Mouse (Mus musculus): ENCODE results near the gene Timm8a2. TPM values are rescaled to one million over a fixed set of nuclear protein-coding genes. Genes with fewer than 3 reads are reported as not detected.
"Not testable (repeated sequence)": the region's sequence is repeated elsewhere in the genome, so short reads cannot be mapped to it uniquely, and the experiment has no call there.

Timm8a2 gene
- polyA plus RNA-seq, 1 experiment from 2014 or later, result not detected

GRCm38 (mm10) chr14:122066243-122066642 is 31.8 kb downstream of the Timm8a2 start:
- H3K36me3 ChIP-seq, result no peaks in the 10 kb centered on the region
- no peaks in the 10 kb centered on the region for H3K9me3 ChIP-seq
- H3K4me2 ChIP-seq (replicated peaks), result no peak overlapping the region
- no peaks in the 10 kb centered on the region for H3K27me3 ChIP-seq
- no peak overlapping the region for H3K9ac ChIP-seq (replicated peaks)
- WGBS, result 87% methylated on average over 4 of the region's 4 CpGs
- H3K27ac ChIP-seq, result no peak overlapping the region
- H3K4me3 ChIP-seq (replicated peaks), result no peak overlapping the region
- no peaks in the 10 kb centered on the region for H3K4me1 ChIP-seq (replicated peaks)
- no peak for ATAC-seq

DNA sequence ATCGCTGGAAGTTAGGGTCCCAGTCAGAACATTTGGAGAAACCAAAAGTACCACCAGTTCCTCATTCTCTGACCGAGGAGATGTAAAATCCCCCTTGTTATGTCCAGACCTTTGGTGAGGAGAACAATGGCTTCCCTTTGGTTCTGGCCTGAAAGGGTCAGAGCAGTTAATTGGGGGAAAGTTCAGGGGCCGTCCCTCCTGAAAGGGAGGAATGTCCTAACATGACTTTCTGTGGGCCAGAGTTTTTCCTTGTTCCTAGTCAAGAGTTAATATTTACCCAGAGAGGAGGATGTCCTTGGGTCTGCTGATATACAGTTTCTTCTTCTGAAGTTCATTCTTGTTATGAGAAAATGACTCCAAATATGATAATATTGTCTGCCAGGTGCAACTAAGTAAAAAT is 33.6 kb downstream of the Timm8a2 start:
- WGBS, result 36% methylated on average over 3 of the region's 3 CpGs
- not testable (repeated sequence) for H3K9me3 ChIP-seq; ATAC-seq; H3K27ac ChIP-seq; H3K36me3 ChIP-seq; H3K27me3 ChIP-seq; H3K9ac ChIP-seq (replicated peaks); H3K4me1 ChIP-seq (replicated peaks); H3K4me2 ChIP-seq (replicated peaks); H3K4me3 ChIP-seq (replicated peaks)

GRCm38 (mm10) chr14:122068801-122069695 is 34.6 kb downstream of the Timm8a2 start:
- 68% methylated on average over 11 of the region's 11 CpGs for WGBS
- Histone ChIP-seq H3K9ac (replicated peaks) (no peak overlapping the region), H3K36me3 (no peaks in the 10 kb centered on the region), H3K4me2 (replicated peaks) (no peak overlapping the region), H3K27me3 (no peaks in the 10 kb centered on the region), H3K27ac (no peak overlapping the region), H3K9me3 (no peaks in the 10 kb centered on the region), H3K4me1 (replicated peaks) (no peaks in the 10 kb centered on the region), H3K4me3 (replicated peaks) (no peak overlapping the region)
- no peak for ATAC-seq

DNA sequence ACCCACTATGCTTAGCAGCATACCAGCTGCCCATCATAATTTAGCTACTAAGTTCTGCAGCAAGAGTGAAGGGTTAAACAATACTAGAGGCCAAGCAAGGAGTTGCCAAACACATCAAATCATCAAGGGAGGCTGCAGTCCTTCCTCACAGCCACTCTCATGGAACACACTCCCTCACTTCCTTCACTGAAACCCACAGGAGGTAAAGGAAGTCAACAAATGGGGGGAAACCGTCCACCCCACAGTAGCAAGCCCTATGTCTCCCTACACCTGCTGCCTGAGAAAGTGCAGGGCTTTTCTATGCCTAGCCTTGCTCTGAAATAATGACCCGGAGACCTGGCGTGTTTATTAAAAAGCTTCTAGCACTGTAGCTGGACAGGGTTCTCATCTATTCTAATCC is 35.5 kb downstream of the Timm8a2 start:
- H3K4me1 ChIP-seq (replicated peaks), result no peaks in the 10 kb centered on the region
- H3K27me3 ChIP-seq, result no peaks in the 10 kb centered on the region
- no peak overlapping the region for H3K4me3 ChIP-seq (replicated peaks)
- no peak overlapping the region for H3K9ac ChIP-seq (replicated peaks)
- no peaks in the 10 kb centered on the region for H3K9me3 ChIP-seq
- no peak overlapping the region for H3K4me2 ChIP-seq (replicated peaks)
- H3K36me3 ChIP-seq, result no peaks in the 10 kb centered on the region
- 85% methylated on average over 3 of the region's 3 CpGs for WGBS
- no peak overlapping the region for H3K27ac ChIP-seq
- no peak for ATAC-seq

- Histone ChIP-seq H3K4me1 (replicated peaks) (no peaks in the 10 kb centered on the region), H3K4me3 (replicated peaks) (no peak overlapping the region), H3K27ac (no peak overlapping the region), H3K36me3 (no peaks in the 10 kb centered on the region), H3K27me3 (no peaks in the 10 kb centered on the region), H3K9ac (replicated peaks) (no peak overlapping the region), H3K9me3 (no peaks in the 10 kb centered on the region), H3K4me2 (replicated peaks) (no peak overlapping the region)
- no peak for ATAC-seq
- 91% methylated on average over 5 of the region's 5 CpGs for WGBS
These were observed 38.9 kb downstream of the Timm8a2 start for GRCm38 (mm10) chr14:122073422-122073821.

GRCm38 (mm10) chr14:122074360-122074759 is 39.9 kb downstream of the Timm8a2 start:
- Histone ChIP-seq H3K27me3 (no peaks in the 10 kb centered on the region), H3K9ac (replicated peaks) (no peak overlapping the region), H3K36me3 (no peaks in the 10 kb centered on the region), H3K4me1 (replicated peaks) (no peaks in the 10 kb centered on the region), H3K27ac (no peak overlapping the region), H3K4me2 (replicated peaks) (no peak overlapping the region), H3K9me3 (no peaks in the 10 kb centered on the region), H3K4me3 (replicated peaks) (no peak overlapping the region)
- ATAC-seq, result no peak
- WGBS, result 80% methylated on average over 10 of the region's 10 CpGs

GRCm38 (mm10) chr14:122075485-122076200 is 41.2 kb downstream of the Timm8a2 start:
- Histone ChIP-seq H3K36me3 (no peaks in the 10 kb centered on the region), H3K9me3 (no peaks in the 10 kb centered on the region), H3K4me2 (replicated peaks) (no peak overlapping the region), H3K9ac (replicated peaks) (no peak overlapping the region), H3K27me3 (no peaks in the 10 kb centered on the region), H3K27ac (no peak overlapping the region), H3K4me1 (replicated peaks) (no peaks in the 10 kb centered on the region), H3K4me3 (replicated peaks) (no peak overlapping the region)
- 89% methylated on average over 21 of the region's 21 CpGs for WGBS
- ATAC-seq, result no peak

DNA sequence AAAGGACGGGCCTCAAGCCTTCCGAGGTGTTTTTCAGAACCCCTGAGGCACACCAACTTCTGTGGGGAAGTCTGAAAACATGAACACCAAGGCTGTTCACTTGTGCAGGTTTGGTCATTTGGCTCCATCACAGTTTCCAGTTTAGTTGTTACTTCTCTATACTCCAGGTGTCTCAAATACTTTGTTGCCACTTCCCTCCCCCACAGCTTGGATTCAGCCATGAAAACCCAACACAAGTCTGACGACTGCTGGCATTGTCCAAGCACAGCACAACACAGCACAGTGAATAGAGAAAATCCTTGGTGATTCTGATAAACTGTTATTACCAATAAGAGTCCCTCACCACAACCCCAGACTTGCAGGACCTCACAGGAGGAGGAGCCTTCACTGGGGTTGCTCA is 42.5 kb downstream of the Timm8a2 start:
- Histone ChIP-seq H3K4me3 (replicated peaks) (no peak overlapping the region), H3K9ac (replicated peaks) (no peak overlapping the region), H3K27ac (no peak overlapping the region), H3K36me3 (no peaks in the 10 kb centered on the region), H3K4me1 (replicated peaks) (no peaks in the 10 kb centered on the region), H3K27me3 (no peaks in the 10 kb centered on the region), H3K4me2 (replicated peaks) (no peak overlapping the region), H3K9me3 (no peaks in the 10 kb centered on the region)
- 85% methylated on average over 3 of the region's 3 CpGs for WGBS
- ATAC-seq, result no peak

- Histone ChIP-seq H3K9ac (replicated peaks) (no peak overlapping the region), H3K9me3 (no peaks in the 10 kb centered on the region), H3K36me3 (no peaks in the 10 kb centered on the region), H3K27me3 (no peaks in the 10 kb centered on the region), H3K4me3 (replicated peaks) (no peak overlapping the region), H3K4me2 (replicated peaks) (no peak overlapping the region), H3K4me1 (replicated peaks) (no peaks in the 10 kb centered on the region), H3K27ac (no peak overlapping the region)
- 44% methylated on average over 6 of the region's 6 CpGs for WGBS
- ATAC-seq, result no peak
These were observed 45.0 kb downstream of the Timm8a2 start for GRCm38 (mm10) chr14:122079428-122079827.

GRCm38 (mm10) chr14:122079921-122080320 is 45.4 kb downstream of the Timm8a2 start:
- H3K4me3 ChIP-seq (replicated peaks), result no peak overlapping the region
- H3K27me3 ChIP-seq, result no peaks in the 10 kb centered on the region
- H3K4me2 ChIP-seq (replicated peaks), result no peak overlapping the region
- no peak overlapping the region for H3K9ac ChIP-seq (replicated peaks)
- H3K4me1 ChIP-seq (replicated peaks), result no peaks in the 10 kb centered on the region
- H3K9me3 ChIP-seq, result no peaks in the 10 kb centered on the region
- no peaks in the 10 kb centered on the region for H3K36me3 ChIP-seq
- 83% methylated on average over 5 of the region's 5 CpGs for WGBS
- ATAC-seq, result no peak
- no peak overlapping the region for H3K27ac ChIP-seq

DNA sequence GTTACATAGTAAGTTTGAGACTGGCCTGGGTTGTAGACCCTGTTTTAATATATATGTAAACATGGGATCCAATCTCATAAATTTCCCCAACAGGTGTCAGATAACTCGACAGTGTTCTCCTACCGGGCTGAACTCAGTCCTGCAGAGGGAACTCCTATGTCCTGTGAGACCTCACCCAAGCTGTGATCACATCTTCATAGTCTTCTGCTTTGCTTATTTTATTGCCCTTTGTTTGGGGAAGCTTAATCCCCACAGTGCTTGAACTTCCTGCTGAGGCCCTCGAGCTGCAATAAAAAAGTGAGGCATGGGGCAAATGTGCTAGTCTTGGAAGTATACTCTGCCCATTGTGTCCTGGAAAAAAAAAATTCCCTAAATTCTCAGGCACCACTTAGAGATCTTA is 46.8 kb downstream of the Timm8a2 start:
- WGBS, result 56% methylated on average over 3 of the region's 3 CpGs
- ATAC-seq, result no peak
- Histone ChIP-seq H3K36me3 (no peaks in the 10 kb centered on the region), H3K4me1 (replicated peaks) (no peaks in the 10 kb centered on the region), H3K27me3 (no peaks in the 10 kb centered on the region), H3K9me3 (no peaks in the 10 kb centered on the region), H3K4me2 (replicated peaks) (no peak overlapping the region), H3K27ac (no peak overlapping the region), H3K4me3 (replicated peaks) (no peak overlapping the region), H3K9ac (replicated peaks) (no peak overlapping the region)

GRCm38 (mm10) chr14:122083499-122083898 is 49.0 kb downstream of the Timm8a2 start:
- no peaks in the 10 kb centered on the region for H3K4me1 ChIP-seq (replicated peaks)
- no peak overlapping the region for H3K4me3 ChIP-seq (replicated peaks)
- H3K27me3 ChIP-seq, result no peaks in the 10 kb centered on the region
- no peaks in the 10 kb centered on the region for H3K9me3 ChIP-seq
- H3K4me2 ChIP-seq (replicated peaks), result no peak overlapping the region
- H3K9ac ChIP-seq (replicated peaks), result no peak overlapping the region
- 84% methylated on average over 7 of the region's 7 CpGs for WGBS
- H3K36me3 ChIP-seq, result no peaks in the 10 kb centered on the region
- no peak overlapping the region for H3K27ac ChIP-seq
- no peak for ATAC-seq

Data from midbrain, embryonic 13.5 days (tissue).